Mouse (Mus musculus) olfactory bulb, adult 2 months (tissue): ENCODE measurements around the gene Map1a. TPM values are rescaled to one million over a fixed set of nuclear protein-coding genes. Genes with fewer than 3 reads are reported as not detected.
A peak's percentile ranks its signal among the peaks of the same experiment; 100 is the strongest.

Experiments
- H3K27ac ChIP-seq: fragments of 200-500 bp; 2 replicates; pipeline ENCODE4 v1.5.1; 2012; ENCODE audit warnings: low read depth, low read length; ENCODE audit not compliant: insufficient read depth
- H3K4me1 ChIP-seq: fragments of 200-500 bp; 2 replicates; pipeline ENCODE4 v1.6.1; 2012; ENCODE audit warnings: low read length; ENCODE audit not compliant: control insufficient read depth, insufficient read depth
- H3K4me3 ChIP-seq: fragments of 200-500 bp; 2 replicates; pipeline ENCODE4 v1.5.1; 2012; ENCODE audit warnings: mild to moderate bottlenecking, low read depth, low read length, moderate library complexity; ENCODE audit not compliant: insufficient read depth
- CTCF ChIP-seq: fragments of 200-500 bp; IDR thresholded peaks from 2 replicates; pipeline ENCODE4 v1.5.1; 2012; ENCODE audit warnings: low read depth, mild to moderate bottlenecking, low read length, moderate library complexity; ENCODE audit not compliant: insufficient read depth
- POLR2A ChIP-seq: fragments of 200-500 bp; IDR thresholded peaks from 2 replicates; pipeline ENCODE4 v1.6.1; 2012; ENCODE audit warnings: mild to moderate bottlenecking, low read depth, low read length, moderate library complexity; ENCODE audit not compliant: insufficient read depth
- WGBS: fragments of 180-500 bp; shearing (Covaris S2); methylation state at CpG from one replicate; pipeline ENCODE4 v1.1.7; 2018; 5-methylcytosine and 5-hydroxymethylcytosine counted together
- polyA plus RNA-seq: library from polyadenylated mRNA; stranded (reverse); fragments of >200 nt; gene quantifications from 2 replicates; pipeline ENCODE4 v1.2.4, GENCODE M21; 2012; ENCODE audit warnings: low replicate concordance; ENCODE audit not compliant: missing spikeins, insufficient read depth, insufficient read length

Gene Map1a
- polyA plus RNA-seq, 1 experiment = 93.5 TPM

GRCm38 (mm10) chr2:121354378-121354777 is 65.0 kb downstream of the Map1a start:
- H3K27ac ChIP-seq = peak overlapping the region; percentile 82
- TF ChIP-seq POLR2A (no peak), CTCF (no peak)
- WGBS = 2% methylated on average over 6 of the region's 6 CpGs
- H3K4me1 ChIP-seq = peaks cover 13% of the 10 kb centered on the region
- peak overlapping the region; percentile 82 for H3K4me3 ChIP-seq

- TF ChIP-seq CTCF (peak; percentile 88), POLR2A (peak; percentile 33; the same call in 1 of the 2 replicates)
- Histone ChIP-seq H3K4me3 (peak within 1 kb of the TSS; percentile 82), H3K4me1 (peaks cover 16% of the 10 kb centered on the region), H3K27ac (peak within 1 kb of the TSS; percentile 82)
- 1% methylated on average over 58 of the region's 58 CpGs for WGBS
These were observed 65.6 kb downstream of the Map1a start, which contains the start of gene Ppip5k1 for GRCm38 (mm10) chr2:121354820-121355592. TSS of gene Ppip5k1 (minus strand) at chr2:121355396.

- WGBS = 55% methylated on average over 5 of the region's 5 CpGs
- peak within 1 kb of the TSS; percentile 94 for H3K4me3 ChIP-seq
- H3K4me1 ChIP-seq = peaks cover 15% of the 10 kb centered on the region
- TF ChIP-seq CTCF (no peak), POLR2A (no peak)
- peak within 1 kb of the TSS; percentile 90 for H3K27ac ChIP-seq
These were observed 68.1 kb downstream of the Map1a start, which contains the start of gene Ckmt1 for GRCm38 (mm10) chr2:121357494-121357893. TSS of gene Ckmt1 (plus strand) at chr2:121357714.

GRCm38 (mm10) chr2:121357961-121358360 is 68.6 kb downstream of the Map1a start:
- peaks cover 15% of the 10 kb centered on the region for H3K4me1 ChIP-seq
- H3K4me3 ChIP-seq = peak overlapping the region; percentile 94
- H3K27ac ChIP-seq = peak overlapping the region; percentile 36; the same call in 1 of the 2 replicates
- TF ChIP-seq POLR2A = no peak
- TF ChIP-seq CTCF = no peak
- WGBS = 10% methylated on average over 4 of the region's 4 CpGs

- WGBS = under 1% methylated on average over 16 of the region's 16 CpGs
- Histone ChIP-seq H3K27ac (peak overlapping the region; percentile 90), H3K4me3 (peak overlapping the region; percentile 94)
These were observed 69.0 kb downstream of the Map1a start for GRCm38 (mm10) chr2:121358381-121358780.

GRCm38 (mm10) chr2:121359461-121359860 is 70.1 kb downstream of the Map1a start:
- H3K4me3 ChIP-seq = peak overlapping the region; percentile 15; the same call in 1 of the 2 replicates
- peaks cover 13% of the 10 kb centered on the region for H3K4me1 ChIP-seq
- no peak overlapping the region for H3K27ac ChIP-seq
- no peak for TF ChIP-seq POLR2A
- no peak for TF ChIP-seq CTCF
- 52% methylated on average over 4 of the region's 4 CpGs for WGBS

More at GRCm38 (mm10) chr2:121358381-121358780, 69.0 kb downstream of the Map1a start:
- peaks cover 13% of the 10 kb centered on the region for H3K4me1 ChIP-seq
- TF ChIP-seq CTCF (no peak), POLR2A (peak; percentile 83)

Other genes starting within 250 kb of the Map1a start
- gene Tgm5, start 203.8 kb upstream of the Map1a start, polyA plus RNA-seq = not detected in 2 replicates
- not detected in 2 replicates for gene Tgm7, start 179.8 kb upstream of the Map1a start, polyA plus RNA-seq
- not detected in 2 replicates for gene Adal, start 149.2 kb upstream of the Map1a start, polyA plus RNA-seq
- gene Lcmt2, start 148.9 kb upstream of the Map1a start, polyA plus RNA-seq = not detected in 2 replicates
- gene Tubgcp4, start 118.9 kb upstream of the Map1a start, polyA plus RNA-seq = 263 TPM in 1 of 2 replicates, not detected in the other
- not detected in 2 replicates for gene Zscan29, start 118.5 kb upstream of the Map1a start, polyA plus RNA-seq
- 272 TPM in 1 of 2 replicates, not detected in the other for gene Trp53bp1, start 18.2 kb upstream of the Map1a start, polyA plus RNA-seq
- gene Ppip5k1, start 65.8 kb downstream of the Map1a start, polyA plus RNA-seq = 355 TPM in 1 of 2 replicates, not detected in the other
- gene Ckmt1, start 68.1 kb downstream of the Map1a start, polyA plus RNA-seq = not detected in 2 replicates
- gene Strc, start 97.6 kb downstream of the Map1a start, polyA plus RNA-seq = not detected in 2 replicates
- gene Pdia3, start 124.2 kb downstream of the Map1a start, polyA plus RNA-seq = 166 and 331 TPM in 2 replicates
- not detected in 2 replicates for gene Catsper2, start 124.2 kb downstream of the Map1a start, polyA plus RNA-seq
- gene Ell3, start 154.7 kb downstream of the Map1a start, polyA plus RNA-seq = not detected in 2 replicates
- not detected in 2 replicates for gene Serf2, start 159.6 kb downstream of the Map1a start, polyA plus RNA-seq
- gene Hypk, start 163.7 kb downstream of the Map1a start, polyA plus RNA-seq = 611 TPM in 1 of 2 replicates, not detected in the other
- gene Serinc4, start 167.2 kb downstream of the Map1a start, polyA plus RNA-seq = not detected in 2 replicates
- not detected in 2 replicates for gene Mfap1b, start 184.5 kb downstream of the Map1a start, polyA plus RNA-seq
- gene Mfap1a, start 217.1 kb downstream of the Map1a start, polyA plus RNA-seq = not detected in 2 replicates
- gene Wdr76, start 217.1 kb downstream of the Map1a start, polyA plus RNA-seq = not detected in 2 replicates